Mouse (Mus musculus) ES-Bruce4 (cell line): ENCODE measurements around the gene Ghrl. TPM values are rescaled to one million over a fixed set of nuclear protein-coding genes. Genes with fewer than 3 reads are reported as not detected.
A peak's percentile ranks its signal among the peaks of the same experiment; 100 is the strongest.
"Not testable (repeated sequence)": the region's sequence is repeated elsewhere in the genome, so short reads cannot be mapped to it uniquely, and the experiment has no call there.

Experiments used
- H3K27ac ChIP-seq: 2 replicates; pipeline ENCODE4 v1.5.1; 2012; ENCODE audit warnings: low read length, inconsistent platforms; ENCODE audit not compliant: insufficient read depth
- H3K27me3 ChIP-seq: 2 replicates; pipeline ENCODE4 v1.6.1; 2012; ENCODE audit warnings: mild to moderate bottlenecking, low read length, inconsistent platforms; ENCODE audit not compliant: control insufficient read depth, poor library complexity, insufficient read depth, severe bottlenecking
- H3K36me3 ChIP-seq: 2 replicates; pipeline ENCODE4 v1.6.1; 2012; ENCODE audit warnings: inconsistent platforms, mild to moderate bottlenecking, low read length, moderate library complexity; ENCODE audit not compliant: control insufficient read depth, poor library complexity, insufficient read depth, severe bottlenecking
- H3K4me1 ChIP-seq: one replicate; pipeline ENCODE4 v1.8.1; 2011; ENCODE audit warnings: low read length; ENCODE audit not compliant: control insufficient read depth, insufficient read depth
- H3K4me3 ChIP-seq: 2 replicates; pipeline ENCODE4 v1.5.1; 2011; ENCODE audit warnings: low read depth, mild to moderate bottlenecking, low read length
- H3K9ac ChIP-seq: 2 replicates; pipeline ENCODE4 v1.6.1; 2012; ENCODE audit warnings: low read depth, mild to moderate bottlenecking, inconsistent platforms; ENCODE audit not compliant: poor library complexity, severe bottlenecking
- H3K9me3 ChIP-seq: replicated peaks from 2 replicates; pipeline ENCODE4 v1.6.1; 2012; ENCODE audit warnings: mild to moderate bottlenecking, low read length, inconsistent platforms; ENCODE audit not compliant: control insufficient read depth, poor library complexity, insufficient read depth, severe bottlenecking
- CTCF ChIP-seq: IDR thresholded peaks from one replicate; pipeline ENCODE4 v1.8.1; 2011; ENCODE audit warnings: low read depth, low read length
- EP300 ChIP-seq: IDR thresholded peaks from 2 replicates; pipeline ENCODE4 v1.6.1; 2011; ENCODE audit warnings: low read depth, low read length; ENCODE audit not compliant: insufficient read depth
- POLR2A ChIP-seq: IDR thresholded peaks from one replicate; pipeline ENCODE4 v1.8.1; 2011; ENCODE audit warnings: low read length; ENCODE audit not compliant: insufficient read depth
- polyA plus RNA-seq: library from polyadenylated mRNA; stranded (reverse); fragments of >200 nt; gene quantifications from 2 replicates; pipeline ENCODE4 v1.2.4, GENCODE M21; 2011; ENCODE audit warnings: low read depth; ENCODE audit not compliant: missing spikeins, insufficient read depth, insufficient read length

Ghrl gene
- polyA plus RNA-seq, 1 experiment = 2.0 TPM

DNA sequence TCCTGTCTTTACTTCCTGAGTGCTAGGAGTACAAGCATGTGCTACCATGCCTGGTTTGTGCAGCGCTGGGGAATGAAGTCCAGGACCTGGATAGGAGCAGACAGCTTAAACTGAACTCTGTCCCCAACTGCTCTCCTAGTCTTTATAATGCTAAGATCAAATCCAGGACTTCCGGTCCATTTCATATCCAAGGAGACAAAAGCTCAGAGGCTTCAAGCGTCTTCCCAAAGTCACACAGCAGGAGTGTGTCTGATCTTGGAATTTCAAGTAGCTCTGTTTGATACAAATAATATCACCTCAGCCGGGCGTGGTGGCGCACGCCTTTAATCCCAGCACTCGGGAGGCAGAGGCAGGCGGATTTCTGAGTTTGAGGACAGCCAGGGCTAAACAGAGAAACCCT, 43.7 kb downstream of the Ghrl start:
- Histone ChIP-seq H3K27me3 (no peaks in the 10 kb centered on the region), H3K4me3 (no peak overlapping the region), H3K36me3 (no peaks in the 10 kb centered on the region), H3K27ac (no peak overlapping the region), H3K9me3 (no peaks in the 10 kb centered on the region), H3K4me1 (peaks cover 1% of the 10 kb centered on the region), H3K9ac (no peak overlapping the region)
- TF ChIP-seq CTCF = no peak

DNA sequence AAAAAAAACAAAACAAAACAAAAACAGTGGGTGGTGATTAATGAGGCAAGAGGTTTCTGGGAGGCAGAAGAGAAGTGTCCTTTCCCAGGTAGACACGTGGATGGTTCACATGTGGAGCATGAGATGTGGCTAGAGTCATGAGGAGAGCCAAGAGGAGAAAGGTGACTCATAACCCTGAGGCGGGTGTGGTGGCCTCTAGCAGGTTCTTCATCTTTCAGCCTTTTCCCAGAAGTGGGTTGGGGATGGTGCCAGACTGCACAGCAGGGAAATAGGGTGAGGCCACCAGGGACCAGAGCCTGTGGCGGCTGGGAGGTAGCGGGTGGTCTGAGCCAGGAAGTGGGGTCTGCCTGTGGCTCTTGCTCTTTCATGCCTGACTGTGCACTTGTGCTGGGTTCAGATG, 44.4 kb downstream of the Ghrl start:
- Histone ChIP-seq H3K36me3 (no peaks in the 10 kb centered on the region), H3K27ac (no peak overlapping the region), H3K4me1 (no peaks in the 10 kb centered on the region), H3K9me3 (no peaks in the 10 kb centered on the region), H3K4me3 (no peak overlapping the region), H3K27me3 (no peaks in the 10 kb centered on the region), H3K9ac (no peak overlapping the region)
- TF ChIP-seq EP300 (no peak), CTCF (no peak), POLR2A (no peak)

DNA sequence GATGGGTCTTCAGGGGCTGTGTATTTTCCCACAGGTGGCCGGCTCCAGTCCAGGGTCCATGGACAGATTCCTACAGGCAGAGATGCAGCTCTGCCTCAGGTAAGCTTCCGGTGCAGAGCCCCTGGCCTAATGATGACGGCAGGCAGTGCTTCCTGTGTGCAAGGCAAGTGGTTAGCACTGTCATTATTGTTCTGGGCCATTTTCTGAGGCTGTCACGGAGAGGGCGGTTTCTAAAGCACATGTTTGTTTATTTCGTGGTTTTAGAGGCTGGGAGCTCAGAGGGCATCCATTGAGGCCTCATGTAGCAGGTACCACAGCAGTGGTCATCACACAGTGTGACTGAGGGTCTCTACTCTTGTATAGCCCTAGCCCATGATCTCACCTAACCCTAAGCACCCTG, 46.7 kb downstream of the Ghrl start:
- H3K27ac ChIP-seq = no peak overlapping the region
- H3K27me3 ChIP-seq = no peaks in the 10 kb centered on the region
- H3K9me3 ChIP-seq = no peaks in the 10 kb centered on the region
- no peak overlapping the region for H3K9ac ChIP-seq
- no peaks in the 10 kb centered on the region for H3K36me3 ChIP-seq
- no peak for TF ChIP-seq CTCF
- no peak for TF ChIP-seq EP300
- TF ChIP-seq POLR2A = no peak
- peaks cover 4% of the 10 kb centered on the region for H3K4me1 ChIP-seq
- no peak overlapping the region for H3K4me3 ChIP-seq

DNA sequence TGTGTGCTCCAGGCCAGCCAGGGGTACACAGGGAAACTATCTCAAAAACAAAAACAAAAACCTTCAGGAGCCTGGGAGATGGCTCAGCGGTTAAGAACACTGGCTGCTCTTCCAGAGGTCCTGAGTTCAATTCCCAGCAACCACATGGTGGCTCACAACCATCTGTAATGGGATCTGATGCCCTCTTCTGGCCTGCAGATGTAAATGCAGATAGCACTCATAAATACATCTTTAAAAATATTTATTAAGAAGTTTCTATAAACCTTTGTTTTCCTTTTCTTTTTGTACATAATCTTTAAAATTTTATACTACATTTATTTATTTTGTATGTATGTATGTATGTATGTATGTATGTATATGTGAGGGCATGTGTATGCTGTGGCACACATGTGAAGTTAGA, 47.7 kb downstream of the Ghrl start:
- not testable (repeated sequence) for H3K27me3 ChIP-seq, H3K4me1 ChIP-seq, H3K9me3 ChIP-seq, H3K36me3 ChIP-seq, H3K4me3 ChIP-seq, H3K9ac ChIP-seq, H3K27ac ChIP-seq

DNA sequence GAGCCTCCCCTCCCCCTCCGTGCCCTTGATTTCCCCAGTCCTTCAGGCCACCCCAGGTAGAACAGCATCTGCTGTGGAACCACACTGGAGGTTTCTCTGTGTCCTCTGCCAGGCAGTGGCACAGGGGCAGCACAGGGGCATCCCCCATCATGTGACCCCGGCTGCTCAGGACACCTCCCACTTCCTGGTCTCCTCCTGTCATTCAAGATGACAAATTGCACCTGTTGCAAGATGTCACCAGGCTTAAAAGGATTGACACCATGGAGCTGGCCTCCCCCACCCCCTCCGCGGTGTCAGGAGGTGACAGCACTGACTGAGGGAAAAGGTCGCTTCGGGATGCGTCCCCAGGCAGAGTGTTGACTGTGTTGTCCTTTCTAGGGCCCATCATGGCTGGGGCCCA, 49.9 kb downstream of the Ghrl start:
- Histone ChIP-seq H3K9me3 (no peaks in the 10 kb centered on the region), H3K4me1 (peaks cover 4% of the 10 kb centered on the region), H3K27ac (no peak overlapping the region), H3K36me3 (no peaks in the 10 kb centered on the region), H3K9ac (no peak overlapping the region), H3K27me3 (no peaks in the 10 kb centered on the region), H3K4me3 (no peak overlapping the region)
- TF ChIP-seq EP300 = no peak
- TF ChIP-seq CTCF = no peak
- no peak for TF ChIP-seq POLR2A

- Histone ChIP-seq H3K9me3 (no peaks in the 10 kb centered on the region), H3K4me3 (no peak overlapping the region), H3K9ac (peak overlapping the region; percentile 50; the same call in 1 of the 2 replicates), H3K36me3 (no peaks in the 10 kb centered on the region), H3K27ac (peak overlapping the region; percentile 49), H3K27me3 (no peaks in the 10 kb centered on the region), H3K4me1 (peaks cover 4% of the 10 kb centered on the region)
- TF ChIP-seq CTCF = no peak
- no peak for TF ChIP-seq POLR2A
- TF ChIP-seq EP300 = 0 out of 2 replicates have a peak, but pooled peaks have one; percentile 10
Observed at GRCm38 (mm10) chr6:113668287-113669154, 51.2 kb downstream of the Ghrl start.
